Mouse (Mus musculus): ENCODE measurements around the gene Fggy. TPM values are rescaled to one million over a fixed set of nuclear protein-coding genes. Genes with fewer than 3 reads are reported as not detected.

The Fggy gene
- polyA plus RNA-seq, 1 experiment from 2014 or later, result 6.4 TPM

DNA sequence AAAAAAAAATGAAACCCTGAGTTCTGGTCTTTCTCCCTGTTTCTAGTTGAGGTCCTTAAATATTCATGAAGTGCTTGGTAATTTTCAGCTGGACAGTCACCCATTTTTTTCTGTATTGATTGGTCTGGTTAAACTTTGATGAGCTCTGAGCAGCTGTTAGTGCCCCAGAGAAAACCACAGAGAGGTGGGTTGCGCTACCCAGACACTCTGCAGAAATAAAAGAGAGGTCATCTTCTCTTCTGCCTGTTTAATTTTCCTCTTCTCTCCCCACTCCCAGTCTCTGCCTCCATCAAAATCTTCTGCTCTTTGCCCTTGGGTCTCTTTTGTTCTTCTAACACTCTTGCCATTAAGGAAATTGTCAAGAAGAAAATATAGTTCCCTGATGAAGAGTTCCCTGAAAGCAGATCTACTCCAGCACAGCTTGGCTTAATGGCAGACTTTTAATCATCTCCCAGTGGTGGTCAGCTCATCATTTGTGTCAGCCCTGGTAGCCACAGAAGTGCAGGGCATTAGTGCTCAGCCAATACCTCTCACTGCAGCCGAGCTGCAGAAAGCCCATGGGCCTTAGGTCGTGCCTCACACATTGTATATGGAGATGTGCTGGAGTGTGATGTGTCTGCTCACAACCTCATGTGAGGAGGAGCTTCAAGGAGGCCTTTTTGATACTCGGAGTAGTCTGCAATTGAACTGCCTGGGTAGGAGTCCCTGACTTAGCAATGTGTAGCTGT is 29.1 kb downstream of the Fggy start:
- 82% methylated on average over 4 of the region's 4 CpGs for WGBS
- ATAC-seq (replicated peaks; ENCODE audit: extremely low read depth, insufficient read depth, low FRiP score), result no peak
- H3K4me1 ChIP-seq (ENCODE audit: control insufficient read depth, insufficient read depth, low read length), result no peaks in the 10 kb centered on the region
- H3K9ac ChIP-seq (ENCODE audit: low read length), result no peak overlapping the region
- no peaks in the 10 kb centered on the region for H3K36me3 ChIP-seq (ENCODE audit: control insufficient read depth, insufficient read depth)
- no peaks in the 10 kb centered on the region for H3K9me3 ChIP-seq (replicated peaks; ENCODE audit: control insufficient read depth, low read length)
- H3K4me3 ChIP-seq (ENCODE audit: low read length), result no peak overlapping the region
- no peaks in the 10 kb centered on the region for H3K27me3 ChIP-seq (ENCODE audit: control insufficient read depth, insufficient read depth, low read length)
- no peak overlapping the region for H3K27ac ChIP-seq (ENCODE audit: low read length)
- no peak overlapping the region for H3K4me2 ChIP-seq (ENCODE audit: low read depth, low read length)

DNA sequence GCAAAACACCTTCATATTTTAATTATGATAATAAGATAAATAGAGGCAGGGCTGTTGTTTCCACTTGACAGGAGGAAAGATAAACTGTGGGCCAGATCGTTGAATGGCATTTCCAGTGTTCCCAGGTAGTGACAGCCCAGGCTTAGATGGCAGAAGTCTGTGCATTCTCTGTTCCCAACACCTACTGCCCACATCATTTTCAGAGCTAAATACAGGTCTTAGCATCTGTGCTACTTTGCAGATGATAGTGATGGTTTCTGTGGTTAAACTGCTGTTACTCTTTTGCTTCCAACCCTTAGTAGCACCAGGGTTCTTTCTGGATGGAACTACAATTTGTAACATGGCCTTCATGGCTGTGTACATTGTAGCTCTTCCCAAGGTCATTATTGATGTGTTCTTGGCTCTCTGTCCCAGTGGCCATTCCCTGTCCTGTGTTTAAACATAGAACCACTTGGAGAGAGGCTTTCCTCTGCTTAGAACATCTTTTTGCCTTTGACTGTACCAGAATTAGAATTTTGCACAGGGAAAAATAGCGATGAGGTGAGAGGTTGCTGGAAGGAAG is 31.5 kb downstream of the Fggy start:
- H3K4me3 ChIP-seq (ENCODE audit: low read length), result no peak overlapping the region
- 60% methylated on average over 2 of the region's 2 CpGs for WGBS
- no peak overlapping the region for H3K4me2 ChIP-seq (ENCODE audit: low read depth, low read length)
- ATAC-seq (replicated peaks; ENCODE audit: extremely low read depth, insufficient read depth, low FRiP score), result no peak
- no peaks in the 10 kb centered on the region for H3K27me3 ChIP-seq (ENCODE audit: control insufficient read depth, insufficient read depth, low read length)
- H3K36me3 ChIP-seq (ENCODE audit: control insufficient read depth, insufficient read depth), result no peaks in the 10 kb centered on the region
- H3K9me3 ChIP-seq (replicated peaks; ENCODE audit: control insufficient read depth, low read length), result no peaks in the 10 kb centered on the region
- no peak overlapping the region for H3K27ac ChIP-seq (ENCODE audit: low read length)
- no peaks in the 10 kb centered on the region for H3K4me1 ChIP-seq (ENCODE audit: control insufficient read depth, insufficient read depth, low read length)
- H3K9ac ChIP-seq (ENCODE audit: low read length), result no peak overlapping the region

DNA sequence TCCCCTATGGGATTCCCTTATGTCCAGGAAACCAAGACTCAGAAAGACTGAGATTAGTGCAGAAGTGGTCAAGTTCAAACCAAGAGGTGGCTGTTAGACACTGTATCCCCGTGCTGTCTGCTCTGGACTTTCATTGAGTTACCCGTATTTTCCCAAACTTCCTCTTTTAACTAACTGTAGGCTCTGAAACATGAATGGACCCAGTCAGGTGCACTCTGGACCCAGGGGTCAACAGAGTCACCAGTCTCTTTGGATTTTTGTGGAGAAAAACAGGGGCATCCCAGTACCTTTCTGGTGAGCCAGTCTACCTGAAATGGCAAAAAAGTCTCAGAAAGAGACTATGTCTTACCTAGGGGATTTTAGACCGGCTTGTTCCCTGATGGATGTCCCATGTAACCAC is 33.6 kb downstream of the Fggy start:
- H3K4me2 ChIP-seq (ENCODE audit: low read depth, low read length), result no peak overlapping the region
- ATAC-seq (replicated peaks; ENCODE audit: extremely low read depth, insufficient read depth, low FRiP score), result no peak
- no peaks in the 10 kb centered on the region for H3K36me3 ChIP-seq (ENCODE audit: control insufficient read depth, insufficient read depth)
- H3K4me3 ChIP-seq (ENCODE audit: low read length), result no peak overlapping the region
- no peak overlapping the region for H3K9ac ChIP-seq (ENCODE audit: low read length)
- no peaks in the 10 kb centered on the region for H3K9me3 ChIP-seq (replicated peaks; ENCODE audit: control insufficient read depth, low read length)
- H3K27me3 ChIP-seq (ENCODE audit: control insufficient read depth, insufficient read depth, low read length), result no peaks in the 10 kb centered on the region
- WGBS, result 88% methylated on average over 3 of the region's 3 CpGs
- no peak overlapping the region for H3K27ac ChIP-seq (ENCODE audit: low read length)
- H3K4me1 ChIP-seq (ENCODE audit: control insufficient read depth, insufficient read depth, low read length), result no peaks in the 10 kb centered on the region

DNA sequence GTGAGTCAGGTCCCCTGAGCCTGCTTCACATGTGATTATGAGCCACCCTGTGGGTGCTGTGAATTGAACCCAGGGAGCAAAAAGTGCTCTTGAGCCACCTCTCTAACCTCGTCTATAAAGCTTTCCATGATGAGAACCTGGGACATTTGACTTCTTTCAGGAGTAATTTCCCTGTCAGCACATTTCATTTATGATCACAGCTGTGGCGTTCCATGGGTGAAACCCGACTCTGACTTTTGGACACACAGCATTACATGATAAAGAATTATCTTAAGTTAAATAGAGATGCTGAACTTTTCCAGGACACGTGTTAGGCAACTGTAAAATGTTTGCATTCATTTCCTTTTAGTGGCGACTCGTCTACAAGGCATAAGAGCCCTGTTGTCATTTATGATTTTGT is 39.9 kb downstream of the Fggy start:
- Histone ChIP-seq H3K36me3 (ENCODE audit: control insufficient read depth, insufficient read depth) (no peaks in the 10 kb centered on the region), H3K4me3 (ENCODE audit: low read length) (no peak overlapping the region), H3K27me3 (ENCODE audit: control insufficient read depth, insufficient read depth, low read length) (no peaks in the 10 kb centered on the region), H3K4me2 (ENCODE audit: low read depth, low read length) (no peak overlapping the region), H3K9ac (ENCODE audit: low read length) (no peak overlapping the region), H3K4me1 (ENCODE audit: control insufficient read depth, insufficient read depth, low read length) (no peaks in the 10 kb centered on the region), H3K27ac (ENCODE audit: low read length) (no peak overlapping the region), H3K9me3 (replicated peaks; ENCODE audit: control insufficient read depth, low read length) (no peaks in the 10 kb centered on the region)
- WGBS, result 48% methylated on average over 6 of the region's 6 CpGs
- ATAC-seq (replicated peaks; ENCODE audit: extremely low read depth, insufficient read depth, low FRiP score), result no peak

- Histone ChIP-seq H3K27ac (ENCODE audit: low read length) (no peak overlapping the region), H3K4me3 (ENCODE audit: low read length) (no peak overlapping the region), H3K4me1 (ENCODE audit: control insufficient read depth, insufficient read depth, low read length) (no peaks in the 10 kb centered on the region), H3K36me3 (ENCODE audit: control insufficient read depth, insufficient read depth) (no peaks in the 10 kb centered on the region), H3K9me3 (replicated peaks; ENCODE audit: control insufficient read depth, low read length) (no peaks in the 10 kb centered on the region), H3K27me3 (ENCODE audit: control insufficient read depth, insufficient read depth, low read length) (no peaks in the 10 kb centered on the region), H3K4me2 (ENCODE audit: low read depth, low read length) (no peak overlapping the region), H3K9ac (ENCODE audit: low read length) (no peak overlapping the region)
- WGBS, result 79% methylated on average over 4 of the region's 4 CpGs
- no peak for ATAC-seq (replicated peaks; ENCODE audit: extremely low read depth, insufficient read depth, low FRiP score)
These were observed 44.5 kb downstream of the Fggy start for GRCm38 (mm10) chr4:95601776-95602175.

DNA sequence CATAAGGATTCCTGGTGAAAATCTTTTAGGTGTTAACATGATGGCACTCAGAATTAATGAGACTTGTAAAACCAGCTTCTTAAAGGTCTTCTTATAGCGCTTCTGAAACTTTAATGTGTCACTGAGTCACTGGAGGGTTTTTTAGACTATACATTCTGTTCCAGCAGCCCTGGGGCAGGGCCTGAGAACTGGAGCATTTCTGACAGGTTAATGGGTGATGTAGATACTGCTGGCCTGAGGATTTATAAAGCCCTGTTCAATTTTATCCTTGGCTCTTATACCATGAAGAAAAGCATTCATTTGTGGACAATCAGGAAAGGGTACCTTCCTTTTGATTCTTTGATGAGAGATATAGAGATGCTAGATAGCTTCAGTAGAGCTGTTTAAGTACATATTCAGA is 45.9 kb downstream of the Fggy start:
- no peak for ATAC-seq (replicated peaks; ENCODE audit: extremely low read depth, insufficient read depth, low FRiP score)
- Histone ChIP-seq H3K4me3 (ENCODE audit: low read length) (no peak overlapping the region), H3K4me2 (ENCODE audit: low read depth, low read length) (no peak overlapping the region), H3K9me3 (replicated peaks; ENCODE audit: control insufficient read depth, low read length) (no peaks in the 10 kb centered on the region), H3K36me3 (ENCODE audit: control insufficient read depth, insufficient read depth) (no peaks in the 10 kb centered on the region), H3K27ac (ENCODE audit: low read length) (no peak overlapping the region), H3K27me3 (ENCODE audit: control insufficient read depth, insufficient read depth, low read length) (no peaks in the 10 kb centered on the region), H3K9ac (ENCODE audit: low read length) (no peak overlapping the region), H3K4me1 (ENCODE audit: control insufficient read depth, insufficient read depth, low read length) (no peaks in the 10 kb centered on the region)
- WGBS, result 77% methylated on average over 1 of the region's 1 CpGs

- H3K27me3 ChIP-seq (ENCODE audit: control insufficient read depth, insufficient read depth, low read length), result no peaks in the 10 kb centered on the region
- 81% methylated on average over 1 of the region's 1 CpGs for WGBS
- H3K36me3 ChIP-seq (ENCODE audit: control insufficient read depth, insufficient read depth), result no peaks in the 10 kb centered on the region
- H3K4me2 ChIP-seq (ENCODE audit: low read depth, low read length), result no peak overlapping the region
- H3K9me3 ChIP-seq (replicated peaks; ENCODE audit: control insufficient read depth, low read length), result no peaks in the 10 kb centered on the region
- no peak overlapping the region for H3K27ac ChIP-seq (ENCODE audit: low read length)
- peaks cover 3% of the 10 kb centered on the region; the same call in 1 of the 2 replicates for H3K4me1 ChIP-seq (ENCODE audit: control insufficient read depth, insufficient read depth, low read length)
- H3K9ac ChIP-seq (ENCODE audit: low read length), result no peak overlapping the region
- no peak for ATAC-seq (replicated peaks; ENCODE audit: extremely low read depth, insufficient read depth, low FRiP score)
- H3K4me3 ChIP-seq (ENCODE audit: low read length), result no peak overlapping the region
These were observed 53.4 kb downstream of the Fggy start for GRCm38 (mm10) chr4:95610663-95611062.

DNA sequence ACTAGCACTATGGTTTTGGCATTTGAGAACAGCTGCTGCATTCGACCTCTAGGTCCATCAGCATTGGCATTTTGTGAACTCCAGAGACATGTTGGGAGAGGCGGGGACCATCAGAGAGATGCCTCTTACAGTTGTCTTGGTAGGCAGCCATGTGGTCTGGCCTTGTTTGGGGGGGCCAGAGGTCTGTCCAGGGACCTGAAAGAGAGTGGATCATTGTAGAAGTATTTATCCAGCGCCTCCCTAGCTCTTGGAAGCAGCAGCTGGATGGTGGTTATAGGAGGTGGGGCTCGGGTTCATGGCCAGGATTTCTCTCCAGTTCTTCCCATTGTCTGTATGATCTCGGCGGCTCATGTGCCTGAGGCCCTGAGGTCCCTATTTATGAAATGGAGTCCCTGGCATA is 54.1 kb downstream of the Fggy start:
- no peak overlapping the region for H3K4me3 ChIP-seq (ENCODE audit: low read length)
- H3K4me2 ChIP-seq (ENCODE audit: low read depth, low read length), result no peak overlapping the region
- ATAC-seq (replicated peaks; ENCODE audit: extremely low read depth, insufficient read depth, low FRiP score), result no peak
- H3K9ac ChIP-seq (ENCODE audit: low read length), result no peak overlapping the region
- H3K4me1 ChIP-seq (ENCODE audit: control insufficient read depth, insufficient read depth, low read length), result peaks cover 3% of the 10 kb centered on the region; the same call in 1 of the 2 replicates
- WGBS, result 80% methylated on average over 6 of the region's 6 CpGs
- H3K27ac ChIP-seq (ENCODE audit: low read length), result no peak overlapping the region
- no peaks in the 10 kb centered on the region for H3K36me3 ChIP-seq (ENCODE audit: control insufficient read depth, insufficient read depth)
- H3K27me3 ChIP-seq (ENCODE audit: control insufficient read depth, insufficient read depth, low read length), result no peaks in the 10 kb centered on the region
- H3K9me3 ChIP-seq (replicated peaks; ENCODE audit: control insufficient read depth, low read length), result no peaks in the 10 kb centered on the region

GRCm38 (mm10) chr4:95621046-95621445 is 63.7 kb downstream of the Fggy start:
- Histone ChIP-seq H3K9ac (ENCODE audit: low read length) (no peak overlapping the region), H3K4me3 (ENCODE audit: low read length) (no peak overlapping the region), H3K27ac (ENCODE audit: low read length) (no peak overlapping the region), H3K4me2 (ENCODE audit: low read depth, low read length) (no peak overlapping the region), H3K36me3 (ENCODE audit: control insufficient read depth, insufficient read depth) (no peaks in the 10 kb centered on the region), H3K9me3 (replicated peaks; ENCODE audit: control insufficient read depth, low read length) (no peaks in the 10 kb centered on the region), H3K4me1 (ENCODE audit: control insufficient read depth, insufficient read depth, low read length) (no peaks in the 10 kb centered on the region; the same call in 1 of the 2 replicates), H3K27me3 (ENCODE audit: control insufficient read depth, insufficient read depth, low read length) (no peaks in the 10 kb centered on the region)
- ATAC-seq (replicated peaks; ENCODE audit: extremely low read depth, insufficient read depth, low FRiP score), result no peak
- WGBS, result 83% methylated on average over 3 of the region's 3 CpGs

All from heart, embryonic 16.5 days (tissue).